ENCODE assay signal across 7 mouse cellular contexts in genomic region chr9:75313832-75314516, GRCm38 (mm10). TPM values are rescaled to one million over a fixed set of nuclear protein-coding genes. Genes with fewer than 3 reads are reported as not detected.
DNase-seq lines count a peak whose midpoint lies in the region; ATAC-seq and TF ChIP-seq lines count a peak whose summit lies in the region.

No protein-coding gene starts in this region.

- H3K4me3 ChIP-seq in limb, embryonic 12.5 days (replicated peaks): peak overlapping the region; percentile 72
- peak overlapping the region; percentile 50 for H3K4me3 ChIP-seq in midbrain, embryonic 14.5 days (replicated peaks; ENCODE audit: low read depth, low read length)
- peak overlapping the region; percentile 67 for H3K4me3 ChIP-seq in spleen, adult 2 months (ENCODE audit: extremely low read depth, insufficient read depth, insufficient read length)

- no peak for TF ChIP-seq CTCF in spleen, adult 2 months (IDR thresholded peaks at IDR 0.05; ENCODE audit: extremely low read depth, insufficient read depth, insufficient read length, insufficient replicate concordance)

- peak; percentile 92 for DNase-seq in adrenal gland, adult 2 months
- peak; percentile 82 for DNase-seq in embryo, embryonic 10.5 days (ENCODE audit: low spot score)
- DNase-seq in kidney, adult 11 months: peak; percentile 55
- DNase-seq in midbrain, embryonic 14.5 days: peak; percentile 88
- DNase-seq in spleen, adult 2 months (ENCODE audit: low read depth in 1 of 2, low spot score in 2 of 2): peak in 1 of 2 experiments; percentile 57

- under 1% methylated on average over 52 of the region's 52 CpGs for WGBS in limb, embryonic 12.5 days
- under 1% methylated on average over 52 of the region's 52 CpGs for WGBS in midbrain, embryonic 14.5 days
- WGBS in spleen, adult 2 months: 2% methylated on average over 52 of the region's 52 CpGs

- H3K9ac ChIP-seq in limb, embryonic 12.5 days (replicated peaks): peak overlapping the region; percentile 70
- peak overlapping the region; percentile 70 for H3K9ac ChIP-seq in midbrain, embryonic 14.5 days (replicated peaks; ENCODE audit: low read length)

- ATAC-seq in granulocyte monocyte progenitor cell, adult 5-6 weeks (replicated peaks; ENCODE audit: poor library complexity, severe bottlenecking): peak; percentile 88
- peak; percentile 81 for ATAC-seq in limb, embryonic 12.5 days (ENCODE audit: insufficient number of reproducible peaks, insufficient read depth, low FRiP score, low TSS enrichment, low read depth)
- peak; percentile 91 for ATAC-seq in midbrain, embryonic 14.5 days (ENCODE audit: low FRiP score, low TSS enrichment)

- H3K27ac ChIP-seq in limb, embryonic 12.5 days: peak overlapping the region; percentile 75
- peak overlapping the region; percentile 87 for H3K27ac ChIP-seq in midbrain, embryonic 14.5 days (replicated peaks; ENCODE audit: low read depth, low read length)
- H3K27ac ChIP-seq in spleen, adult 2 months (ENCODE audit: insufficient read depth, low read length): no peak overlapping the region; the same call in 1 of the 2 replicates

- H3K27me3 ChIP-seq in limb, embryonic 12.5 days: no peaks in the 10 kb centered on the region
- H3K27me3 ChIP-seq in midbrain, embryonic 14.5 days (ENCODE audit: control insufficient read depth, insufficient read depth, low read length): no peaks in the 10 kb centered on the region
- H3K27me3 ChIP-seq in spleen, adult 2 months (ENCODE audit: control insufficient read depth, insufficient read depth, low read length): no peaks in the 10 kb centered on the region

- peaks cover 18% of the 10 kb centered on the region for H3K4me1 ChIP-seq in limb, embryonic 12.5 days (replicated peaks)
- peaks cover 17% of the 10 kb centered on the region for H3K4me1 ChIP-seq in midbrain, embryonic 14.5 days (ENCODE audit: control insufficient read depth, insufficient read depth, low read length)
- H3K4me1 ChIP-seq in spleen, adult 2 months (ENCODE audit: control insufficient read depth, insufficient read depth, insufficient read length): no peaks in the 10 kb centered on the region

- H3K36me3 ChIP-seq in limb, embryonic 12.5 days: no peaks in the 10 kb centered on the region
- peaks cover 4% of the 10 kb centered on the region; the same call in 1 of the 2 replicates for H3K36me3 ChIP-seq in midbrain, embryonic 14.5 days (ENCODE audit: control insufficient read depth, insufficient read depth, low read length)
- no peaks in the 10 kb centered on the region for H3K36me3 ChIP-seq in spleen, adult 2 months (ENCODE audit: control insufficient read depth, insufficient read depth, low read length)

- TF ChIP-seq POLR2A in spleen, adult 2 months (IDR thresholded peaks at IDR 0.05; ENCODE audit: low read depth, low read length): no peak

- H3K4me2 ChIP-seq in limb, embryonic 12.5 days: peak overlapping the region; percentile 85
- peak overlapping the region; percentile 79 for H3K4me2 ChIP-seq in midbrain, embryonic 14.5 days (ENCODE audit: low read length)

- H3K9me3 ChIP-seq in limb, embryonic 12.5 days: no peaks in the 10 kb centered on the region
- no peaks in the 10 kb centered on the region for H3K9me3 ChIP-seq in midbrain, embryonic 14.5 days (ENCODE audit: control insufficient read depth, low read length)

RNA-seq across cellular contexts. Expression of gene Gnb5, which starts 7.9 kb away (rescaled TPM):
- 10 to 100 TPM; 35.4 to 62.6 TPM for total RNA-seq in adrenal gland, adult 2 months (2021)
- 31.1 and 35.5 TPM in 2 replicates for polyA plus RNA-seq in adrenal gland, adult 2 months (2012; rRNA removed)
- total RNA-seq in granulocyte monocyte progenitor cell, adult 5-6 weeks (2014; fragmentation: Nextera tagmentation): 4.1 and 5.0 TPM in 2 replicates
- 2.7 and 2.8 TPM in 2 replicates for total RNA-seq in granulocyte monocyte progenitor cell, adult 5-6 weeks (2017)
- polyA plus RNA-seq in limb, embryonic 12.5 days (2016; fragmentation: Nextera tagmentation; extraction: Ambion mirVana): 23.8 and 25.6 TPM in 2 replicates
- polyA plus RNA-seq in midbrain, embryonic 14.5 days (2014; fragmentation: Nextera tagmentation; extraction: Ambion mirVana): 69.6 and 70.1 TPM in 2 replicates
- polyA plus RNA-seq in spleen, adult 2 months (2012; rRNA removed): 3.4 and 3.5 TPM in 2 replicates

RNA-seq across cellular contexts. Expression of gene Bcl2l10, which starts 33.6 kb away (rescaled TPM):
- under 1 TPM; 0.23 to 0.24 TPM for total RNA-seq in adrenal gland, adult 2 months (2021)
- polyA plus RNA-seq in adrenal gland, adult 2 months (2012; rRNA removed): 0.13 and 0.20 TPM in 2 replicates
- total RNA-seq in granulocyte monocyte progenitor cell, adult 5-6 weeks (2014; fragmentation: Nextera tagmentation): not detected in 2 replicates
- not detected in 2 replicates for total RNA-seq in granulocyte monocyte progenitor cell, adult 5-6 weeks (2017)
- not detected in 2 replicates for polyA plus RNA-seq in limb, embryonic 12.5 days (2016; fragmentation: Nextera tagmentation; extraction: Ambion mirVana)
- polyA plus RNA-seq in midbrain, embryonic 14.5 days (2014; fragmentation: Nextera tagmentation; extraction: Ambion mirVana): not detected in 2 replicates
- not detected in 2 replicates for polyA plus RNA-seq in spleen, adult 2 months (2012; rRNA removed)
